Mouse (Mus musculus): Measurements from ENCODE around the gene Zfp866.

GRCm38 (mm10) chr8:69807236-69807635 lies 16.3 kb upstream of the Zfp866 start:
- TF ChIP-seq GATA1 (IDR thresholded peaks at IDR 0.05; ENCODE audit: low read length) (no peak), TAL1 (IDR thresholded peaks at IDR 0.05; ENCODE audit: low read length) (no peak)

All from erythroblast, embryonic 14.5 days (primary cell).